Mouse (Mus musculus) megakaryocyte-erythroid progenitor cell, adult 5-6 weeks (primary cell): ENCODE results near the gene Cd6. TPM values are rescaled to one million over a fixed set of nuclear protein-coding genes. Genes with fewer than 3 reads are reported as not detected.

Source experiments
- ATAC-seq: replicated peaks from 2 replicates; pipeline ENCODE4 v1.8.0; 2016; ENCODE audit warnings: mild to moderate bottlenecking, inconsistent platforms; ENCODE audit not compliant: severe bottlenecking, poor library complexity, low FRiP score, low TSS enrichment
- total RNA-seq, 2 experiments: library from RNA; stranded (forward) in 1 of 2; stranded (reverse) in 1 of 2; fragments of 200-1000, 215-1000 nt in 1 of 2; fragments of >200 nt in 1 of 2; fragmentation: Nextera tagmentation in 1 of 2; gene quantifications; 2 replicates each; pipeline ENCODE4 v1.2.3; 2014 to 2017

Gene Cd6
- total RNA-seq, 2 experiments from 2014 or later, result 3.2 TPM; not detected in 1

- ATAC-seq, result no peak
Measured at GRCm38 (mm10) chr19:10772866-10773265, 57.0 kb downstream of the Cd6 start.

- ATAC-seq, result no peak
Measured at GRCm38 (mm10) chr19:10771995-10772394, 57.9 kb downstream of the Cd6 start.

- ATAC-seq, result no peak
Measured at GRCm38 (mm10) chr19:10769429-10770195, 60.2 kb downstream of the Cd6 start.

- no peak for ATAC-seq
Measured at GRCm38 (mm10) chr19:10768694-10769428, 61.0 kb downstream of the Cd6 start.

GRCm38 (mm10) chr19:10767631-10768030, 62.2 kb downstream of the Cd6 start:
- ATAC-seq, result no peak

GRCm38 (mm10) chr19:10763381-10764031, 66.4 kb downstream of the Cd6 start:
- no peak for ATAC-seq

- ATAC-seq, result no peak
Measured at GRCm38 (mm10) chr19:10762468-10762867, 67.4 kb downstream of the Cd6 start.

- ATAC-seq, result no peak
Measured at GRCm38 (mm10) chr19:10761794-10762415, 68.0 kb downstream of the Cd6 start.

- no peak for ATAC-seq
Measured at GRCm38 (mm10) chr19:10759983-10760831, 69.7 kb downstream of the Cd6 start.

- no peak for ATAC-seq
Measured at GRCm38 (mm10) chr19:10759525-10759924, 70.3 kb downstream of the Cd6 start.

GRCm38 (mm10) chr19:10758708-10759107, 71.2 kb downstream of the Cd6 start:
- ATAC-seq, result no peak

- ATAC-seq, result no peak
Measured at GRCm38 (mm10) chr19:10757526-10757925, 72.3 kb downstream of the Cd6 start.

GRCm38 (mm10) chr19:10757125-10757524, 72.7 kb downstream of the Cd6 start:
- no peak for ATAC-seq

GRCm38 (mm10) chr19:10752646-10753045, 77.2 kb downstream of the Cd6 start:
- no peak for ATAC-seq

- no peak for ATAC-seq
Measured at GRCm38 (mm10) chr19:10752106-10752505, 77.8 kb downstream of the Cd6 start.

- ATAC-seq, result no peak
Measured at GRCm38 (mm10) chr19:10751607-10752006, 78.3 kb downstream of the Cd6 start.

GRCm38 (mm10) chr19:10750161-10750560, 79.7 kb downstream of the Cd6 start:
- no peak for ATAC-seq

- ATAC-seq, result no peak
Measured at GRCm38 (mm10) chr19:10749295-10749694, 80.6 kb downstream of the Cd6 start.
